23 mouse cellular contexts compared by ENCODE assay signal in genomic region chr16:29663042-29663758, GRCm38 (mm10).
A peak's percentile ranks its signal among the peaks of the same experiment; 100 is the strongest.
DNase-seq lines count a peak whose midpoint lies in the region; ATAC-seq and TF ChIP-seq lines count a peak whose summit lies in the region.
"Had no signal": no experiment of that assay in that cellular context is flagged by ENCODE, and none has a peak within 500 bp of the region (broad histone marks: within the 10 kb centered on the region; RNA-seq: fewer than 3 reads in every experiment).

No protein-coding gene starts in this region.

- peak; percentile 24 for DNase-seq in adrenal gland, adult 2 months
- DNase-seq in adrenal gland, postnatal 10 days: no peak
- no peak for DNase-seq in kidney, postnatal 0 days (ENCODE audit: low spot score)
- DNase-seq in kidney, adult 8-10 months: no peak
- DNase-seq in 3T3-L1 (ENCODE audit: low read depth, low spot score): peak; percentile 31
- DNase-seq in midbrain, embryonic 14.5 days: no peak
- no peak for DNase-seq in left cerebral cortex, postnatal 10 days (ENCODE audit: extremely low spot score in 1 of 2, low spot score in 2 of 2)
- DNase-seq: adrenal gland, postnatal 25 days; cerebellum, adult 18-20 months; cerebellum, postnatal 25 days; forebrain, postnatal 0 days; gastrocnemius, postnatal 36 days; kidney, adult 2 months; left cerebral cortex, postnatal 4 days; liver; right cerebral cortex, postnatal 25 days; thymus, postnatal 14 days had no signal

- no peaks in the 10 kb centered on the region for H3K9me3 ChIP-seq in kidney, postnatal 0 days (replicated peaks; ENCODE audit: low read length)
- no peaks in the 10 kb centered on the region for H3K9me3 ChIP-seq in intestine, embryonic 16.5 days (ENCODE audit: control insufficient read depth, low read length)
- no peaks in the 10 kb centered on the region for H3K9me3 ChIP-seq in midbrain, embryonic 14.5 days (ENCODE audit: control insufficient read depth, low read length)
- H3K9me3 ChIP-seq: embryonic facial prominence, embryonic 15.5 days; hindbrain, embryonic 10.5 days; midbrain, embryonic 15.5 days had no signal

- no peak overlapping the region for H3K4me3 ChIP-seq in kidney, postnatal 0 days (replicated peaks; ENCODE audit: low read depth, low read length)
- no peak overlapping the region for H3K4me3 ChIP-seq in intestine, embryonic 16.5 days (ENCODE audit: low read length)
- no peak overlapping the region for H3K4me3 ChIP-seq in midbrain, embryonic 14.5 days (replicated peaks; ENCODE audit: low read depth, low read length)
- H3K4me3 ChIP-seq: embryonic facial prominence, embryonic 15.5 days; hindbrain, embryonic 10.5 days; layer of hippocampus, adult 2 months; midbrain, embryonic 15.5 days had no signal

- no peaks in the 10 kb centered on the region for H3K36me3 ChIP-seq in kidney, postnatal 0 days (ENCODE audit: insufficient read depth, low read length)
- no peaks in the 10 kb centered on the region for H3K36me3 ChIP-seq in intestine, embryonic 16.5 days (ENCODE audit: control insufficient read depth, insufficient read depth, low read length)
- H3K36me3 ChIP-seq in midbrain, embryonic 14.5 days (ENCODE audit: control insufficient read depth, insufficient read depth, low read length): no peaks in the 10 kb centered on the region
- H3K36me3 ChIP-seq: embryonic facial prominence, embryonic 15.5 days; hindbrain, embryonic 10.5 days; midbrain, embryonic 15.5 days had no signal

- no peaks in the 10 kb centered on the region for H3K4me1 ChIP-seq in kidney, postnatal 0 days (replicated peaks; ENCODE audit: insufficient read depth, low read length)
- no peaks in the 10 kb centered on the region for H3K4me1 ChIP-seq in intestine, embryonic 16.5 days (ENCODE audit: control insufficient read depth, insufficient read depth, low read length)
- H3K4me1 ChIP-seq in midbrain, embryonic 14.5 days (ENCODE audit: control insufficient read depth, insufficient read depth, low read length): peaks cover 16% of the 10 kb centered on the region

- ATAC-seq in kidney, postnatal 0 days (replicated peaks; ENCODE audit: low FRiP score, low read depth): no peak
- 0 out of 2 replicates have a peak, but pooled peaks have one; percentile 22 for ATAC-seq in intestine, embryonic 16.5 days
- no peak for ATAC-seq in midbrain, embryonic 14.5 days (ENCODE audit: low FRiP score, low TSS enrichment)
- ATAC-seq: forebrain, postnatal 0 days; hindbrain, postnatal 0 days; midbrain, embryonic 15.5 days had no signal

- H3K27me3 ChIP-seq in kidney, postnatal 0 days (ENCODE audit: insufficient read depth, low read length): no peaks in the 10 kb centered on the region
- H3K27me3 ChIP-seq in intestine, embryonic 16.5 days (replicated peaks; ENCODE audit: control insufficient read depth, insufficient read depth, low read length): no peaks in the 10 kb centered on the region
- peaks cover 79% of the 10 kb centered on the region for H3K27me3 ChIP-seq in midbrain, embryonic 14.5 days (ENCODE audit: control insufficient read depth, insufficient read depth, low read length)
- H3K27me3 ChIP-seq: embryonic facial prominence, embryonic 15.5 days had no signal

- 66% methylated on average over 6 of the region's 6 CpGs for WGBS in kidney, postnatal 0 days
- 68% methylated on average over 6 of the region's 6 CpGs for WGBS in intestine, embryonic 16.5 days
- 83% methylated on average over 6 of the region's 6 CpGs for WGBS in midbrain, embryonic 14.5 days

- intact Hi-C loops in left cerebral cortex, postnatal 10 days (cut with DNase I): no loop called here

- H3K4me2 ChIP-seq in kidney, postnatal 0 days (ENCODE audit: low read length): no peak overlapping the region
- no peak overlapping the region for H3K4me2 ChIP-seq in intestine, embryonic 16.5 days (ENCODE audit: low read depth, low read length)
- H3K4me2 ChIP-seq in midbrain, embryonic 14.5 days (ENCODE audit: low read length): no peak overlapping the region
- H3K4me2 ChIP-seq: embryonic facial prominence, embryonic 15.5 days; midbrain, embryonic 15.5 days had no signal

- H3K9ac ChIP-seq in kidney, postnatal 0 days (ENCODE audit: low read depth, low read length): no peak overlapping the region
- H3K9ac ChIP-seq in intestine, embryonic 16.5 days (ENCODE audit: low read depth, low read length): no peak overlapping the region
- H3K9ac ChIP-seq in midbrain, embryonic 14.5 days (replicated peaks; ENCODE audit: low read length): no peak overlapping the region
- H3K9ac ChIP-seq: embryonic facial prominence, embryonic 15.5 days; forebrain, postnatal 0 days; midbrain, embryonic 15.5 days had no signal

- no peak for TF ChIP-seq CTCF in kidney, postnatal 0 days (IDR thresholded peaks at IDR 0.05; ENCODE audit: low read depth)

- H3K27ac ChIP-seq in kidney, postnatal 0 days: 0 out of 2 replicates have a peak overlapping the region, but pooled peaks have one; percentile 54
- H3K27ac ChIP-seq in intestine, embryonic 16.5 days (ENCODE audit: low read length): no peak overlapping the region
- no peak overlapping the region for H3K27ac ChIP-seq in midbrain, embryonic 14.5 days (replicated peaks; ENCODE audit: low read depth, low read length)
- H3K27ac ChIP-seq: embryonic facial prominence, embryonic 15.5 days; hindbrain, embryonic 10.5 days; hindbrain, postnatal 0 days; layer of hippocampus, adult 2 months; midbrain, embryonic 15.5 days had no signal

Comparison
In these comparisons a context has a peak if more than half of its experiments do, and no peak if none do; other contexts are left out.
1. DNase-seq: peak in adrenal gland, adult 2 months (single experiment) and 3T3-L1 (single experiment); none in adrenal gland, postnatal 10 days (single experiment), kidney, postnatal 0 days (single experiment), kidney, adult 8-10 months (0 of 2), midbrain, embryonic 14.5 days (single experiment) and left cerebral cortex, postnatal 10 days (0 of 2).